Mouse (Mus musculus) heart, adult 8-10 months (tissue): ENCODE measurements around the gene Rbm6. TPM values are rescaled to one million over a fixed set of nuclear protein-coding genes. Genes with fewer than 3 reads are reported as not detected.

Source experiments
- DNase-seq: peaks from one replicate; pipeline ENCODE4 v3.0.0; 2022; ENCODE audit warnings: low spot score
- total RNA-seq, 4 experiments: library from RNA; stranded (reverse); gene quantifications; 2 replicates each; pipeline ENCODE4 v1.2.4; 2022

The Rbm6 gene
- total RNA-seq, 4 experiments from 2014 or later, result 24.8 to 31.0 (median 27.6) TPM

- DNase-seq, result no peak
Observed at GRCm38 (mm10) chr9:107880411-107880810, 7.4 kb upstream of the Rbm6 start.

- DNase-seq, result peak; percentile 96
Observed at GRCm38 (mm10) chr9:107872350-107873098, 513 bp downstream of the Rbm6 start.

- no peak for DNase-seq
Observed at GRCm38 (mm10) chr9:107866081-107866480, 7.0 kb downstream of the Rbm6 start.

GRCm38 (mm10) chr9:107864493-107864892 lies 8.5 kb downstream of the Rbm6 start:
- DNase-seq, result no peak

GRCm38 (mm10) chr9:107858343-107858742 lies 14.7 kb downstream of the Rbm6 start:
- no peak for DNase-seq

- no peak for DNase-seq
Observed at GRCm38 (mm10) chr9:107848922-107849321, 24.1 kb downstream of the Rbm6 start.

- DNase-seq, result no peak
Observed at GRCm38 (mm10) chr9:107842709-107843108, 30.3 kb downstream of the Rbm6 start.

- no peak for DNase-seq
Observed at GRCm38 (mm10) chr9:107838869-107839268, 34.2 kb downstream of the Rbm6 start.

- DNase-seq, result no peak
Observed at GRCm38 (mm10) chr9:107833826-107834225, 39.2 kb downstream of the Rbm6 start.

GRCm38 (mm10) chr9:107831765-107832164 lies 41.3 kb downstream of the Rbm6 start:
- DNase-seq, result no peak

- no peak for DNase-seq
Observed at GRCm38 (mm10) chr9:107812132-107812531, 60.9 kb downstream of the Rbm6 start.

- DNase-seq, result no peak
Observed at GRCm38 (mm10) chr9:107810985-107811384, 62.1 kb downstream of the Rbm6 start.

- no peak for DNase-seq
Observed at GRCm38 (mm10) chr9:107791714-107792113, 81.3 kb downstream of the Rbm6 start.

GRCm38 (mm10) chr9:107782536-107783203 lies 90.4 kb downstream of the Rbm6 start:
- no peak for DNase-seq

GRCm38 (mm10) chr9:107776809-107777208 lies 96.2 kb downstream of the Rbm6 start:
- no peak for DNase-seq

- no peak for DNase-seq
Observed at GRCm38 (mm10) chr9:107774411-107774810, 98.6 kb downstream of the Rbm6 start.

GRCm38 (mm10) chr9:107771782-107772181 lies 101.3 kb downstream of the Rbm6 start:
- no peak for DNase-seq

GRCm38 (mm10) chr9:107770374-107771290 lies 102.4 kb downstream of the Rbm6 start, which contains the start of gene Rbm5:
Gene Rbm5 (minus strand): TSS chr9:107770996.
- DNase-seq, result peak; percentile 94

- DNase-seq, result no peak
Observed at GRCm38 (mm10) chr9:107770037-107770373, 103.0 kb downstream of the Rbm6 start.

GRCm38 (mm10) chr9:107769445-107770000 lies 103.5 kb downstream of the Rbm6 start:
- no peak for DNase-seq

- DNase-seq, result no peak
Observed at GRCm38 (mm10) chr9:107768851-107769250, 104.2 kb downstream of the Rbm6 start.

- no peak for DNase-seq
Observed at GRCm38 (mm10) chr9:107759593-107759992, 113.4 kb downstream of the Rbm6 start.
